Mouse (Mus musculus): Measurements from ENCODE around the gene Mapk8. TPM values are rescaled to one million over a fixed set of nuclear protein-coding genes. Genes with fewer than 3 reads are reported as not detected.

The Mapk8 gene
- polyA plus RNA-seq, 1 experiment, result 12.0 TPM

GRCm38 (mm10) chr14:33418311-33418909 is 28.5 kb downstream of the Mapk8 start:
- TF ChIP-seq POLR2AphosphoS2 (IDR thresholded peaks at IDR 0.05; ENCODE audit: insufficient read length, low read depth), result no peak
- TF ChIP-seq SRF (IDR thresholded peaks at IDR 0.05; ENCODE audit: control insufficient read depth, insufficient read length, low read depth), result no peak
- TF ChIP-seq MYOG (IDR thresholded peaks at IDR 0.05; ENCODE audit: control insufficient read depth in 1 of 3, insufficient read depth in 1 of 3, insufficient read length in 2 of 3, low read depth in 2 of 3), result no peak
- no peak for TF ChIP-seq E2F4 (IDR thresholded peaks at IDR 0.05; ENCODE audit: insufficient read depth)
- no peak for TF ChIP-seq TCF12 (IDR thresholded peaks at IDR 0.05; ENCODE audit: insufficient read depth, poor library complexity, severe bottlenecking)
- TF ChIP-seq REST (IDR thresholded peaks at IDR 0.05; ENCODE audit: insufficient read depth, insufficient read length), result no peak
- no peak for TF ChIP-seq CEBPB (IDR thresholded peaks at IDR 0.05; ENCODE audit: insufficient read depth, poor library complexity, severe bottlenecking)
- TF ChIP-seq POLR2A (IDR thresholded peaks at IDR 0.05; ENCODE audit: insufficient read length, low read depth), result no peak
- TF ChIP-seq USF1 (IDR thresholded peaks at IDR 0.05; ENCODE audit: low read depth), result no peak
- no peak for TF ChIP-seq MYOD1 (IDR thresholded peaks at IDR 0.05; ENCODE audit: control insufficient read depth in 1 of 3, insufficient read length in 2 of 3, low read depth in 2 of 3)
- TF ChIP-seq TCF3 (IDR thresholded peaks at IDR 0.05; ENCODE audit: insufficient read length, low read depth), result no peak
- no peak for TF ChIP-seq MAX (IDR thresholded peaks at IDR 0.05; ENCODE audit: low read depth)
- H3K4me2 ChIP-seq (ENCODE audit: low read depth), result no peak overlapping the region
- peaks cover 70% of the 10 kb centered on the region for H3K79me2 ChIP-seq (ENCODE audit: control insufficient read depth, insufficient read depth)
- no peak overlapping the region for H3K4me3 ChIP-seq
- no peak overlapping the region for H3ac ChIP-seq (ENCODE audit: control insufficient read depth, insufficient read length)
- H3K27me3 ChIP-seq (ENCODE audit: control insufficient read depth, insufficient read depth, insufficient read length), result no peaks in the 10 kb centered on the region
- H3K36me3 ChIP-seq (ENCODE audit: control insufficient read depth, insufficient read depth), result no peaks in the 10 kb centered on the region

GRCm38 (mm10) chr14:33415746-33416145 is 31.2 kb downstream of the Mapk8 start:
- no peak overlapping the region for H3K4me3 ChIP-seq
- TF ChIP-seq POLR2A (IDR thresholded peaks at IDR 0.05; ENCODE audit: insufficient read length, low read depth), result no peak
- TF ChIP-seq MAX (IDR thresholded peaks at IDR 0.05; ENCODE audit: low read depth), result no peak
- TF ChIP-seq REST (IDR thresholded peaks at IDR 0.05; ENCODE audit: insufficient read depth, insufficient read length), result no peak
- no peak for TF ChIP-seq CEBPB (IDR thresholded peaks at IDR 0.05; ENCODE audit: insufficient read depth, poor library complexity, severe bottlenecking)
- no peak for TF ChIP-seq MYOG (IDR thresholded peaks at IDR 0.05; ENCODE audit: control insufficient read depth in 1 of 3, insufficient read depth in 1 of 3, insufficient read length in 2 of 3, low read depth in 2 of 3)
- no peak for TF ChIP-seq MYOD1 (IDR thresholded peaks at IDR 0.05; ENCODE audit: control insufficient read depth in 1 of 3, insufficient read length in 2 of 3, low read depth in 2 of 3)
- TF ChIP-seq TCF12 (IDR thresholded peaks at IDR 0.05; ENCODE audit: insufficient read depth, poor library complexity, severe bottlenecking), result no peak
- no peak for TF ChIP-seq TCF3 (IDR thresholded peaks at IDR 0.05; ENCODE audit: insufficient read length, low read depth)
- no peak for TF ChIP-seq POLR2AphosphoS2 (IDR thresholded peaks at IDR 0.05; ENCODE audit: insufficient read length, low read depth)
- no peak overlapping the region for H3ac ChIP-seq (ENCODE audit: control insufficient read depth, insufficient read length)
- H3K79me2 ChIP-seq (ENCODE audit: control insufficient read depth, insufficient read depth), result peaks cover 59% of the 10 kb centered on the region
- H3K27me3 ChIP-seq (ENCODE audit: control insufficient read depth, insufficient read depth, insufficient read length), result no peaks in the 10 kb centered on the region
- H3K4me2 ChIP-seq (ENCODE audit: low read depth), result no peak overlapping the region
- no peaks in the 10 kb centered on the region for H3K36me3 ChIP-seq (ENCODE audit: control insufficient read depth, insufficient read depth)

DNA sequence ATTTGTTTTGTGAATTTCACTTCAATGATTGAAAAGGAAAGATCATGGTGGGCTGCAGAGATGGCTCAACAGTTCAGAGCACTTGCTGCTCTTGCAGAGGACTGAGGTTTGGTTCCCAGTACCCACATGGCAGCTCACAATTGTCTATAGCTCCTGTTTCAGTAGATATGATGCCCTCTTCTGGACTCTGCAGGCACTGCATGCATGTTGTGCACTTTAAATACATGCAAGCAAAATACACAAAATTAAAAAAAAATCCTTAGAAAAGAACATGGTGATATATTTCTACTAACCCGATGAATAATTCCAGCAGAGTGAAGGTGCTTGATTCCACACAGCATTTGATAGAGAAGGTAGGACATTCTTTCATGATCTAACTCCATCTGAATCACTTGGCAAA is 44.6 kb downstream of the Mapk8 start:
- Histone ChIP-seq H3K79me2 (ENCODE audit: control insufficient read depth, insufficient read depth) (peaks cover 5% of the 10 kb centered on the region), H3K36me3 (ENCODE audit: control insufficient read depth, insufficient read depth) (peaks cover 13% of the 10 kb centered on the region), H3K27me3 (ENCODE audit: control insufficient read depth, insufficient read depth, insufficient read length) (no peaks in the 10 kb centered on the region), H3K4me2 (ENCODE audit: low read depth) (no peak overlapping the region), H3K4me3 (no peak overlapping the region), H3ac (ENCODE audit: control insufficient read depth, insufficient read length) (no peak overlapping the region)
- TF ChIP-seq TCF12 (IDR thresholded peaks at IDR 0.05; ENCODE audit: insufficient read depth, poor library complexity, severe bottlenecking) (no peak), TCF3 (IDR thresholded peaks at IDR 0.05; ENCODE audit: insufficient read length, low read depth) (no peak), SRF (IDR thresholded peaks at IDR 0.05; ENCODE audit: control insufficient read depth, insufficient read length, low read depth) (no peak), MYOG (IDR thresholded peaks at IDR 0.05; ENCODE audit: control insufficient read depth in 1 of 3, insufficient read depth in 1 of 3, insufficient read length in 2 of 3, low read depth in 2 of 3) (no peak), E2F4 (IDR thresholded peaks at IDR 0.05; ENCODE audit: insufficient read depth) (no peak), MAX (IDR thresholded peaks at IDR 0.05; ENCODE audit: low read depth) (no peak), POLR2A (IDR thresholded peaks at IDR 0.05; ENCODE audit: insufficient read length, low read depth) (no peak)

DNA sequence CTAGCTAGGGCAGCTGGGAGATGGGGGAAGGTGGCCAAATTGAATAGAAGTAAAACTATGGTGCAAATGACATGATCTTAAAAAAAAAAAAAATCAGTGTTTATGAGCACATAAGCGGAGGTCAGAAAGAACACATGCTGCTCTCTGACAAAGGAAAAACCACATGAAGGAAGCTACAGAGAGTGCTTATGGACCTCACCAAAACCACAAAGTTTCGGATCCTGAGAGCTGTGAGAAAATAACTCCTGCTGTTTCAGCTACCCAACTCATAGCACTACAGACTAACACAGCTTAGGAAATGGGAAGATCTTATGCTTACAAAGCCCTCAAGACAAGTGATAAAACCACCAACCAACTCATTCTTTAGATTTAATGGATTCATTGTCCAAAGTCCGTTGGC is 46.9 kb downstream of the Mapk8 start:
- Histone ChIP-seq H3ac (ENCODE audit: control insufficient read depth, insufficient read length) (no peak overlapping the region), H3K79me2 (ENCODE audit: control insufficient read depth, insufficient read depth) (peaks cover 5% of the 10 kb centered on the region), H3K4me3 (no peak overlapping the region), H3K36me3 (ENCODE audit: control insufficient read depth, insufficient read depth) (peaks cover 3% of the 10 kb centered on the region), H3K4me2 (ENCODE audit: low read depth) (peak overlapping the region; percentile 2), H3K27me3 (ENCODE audit: control insufficient read depth, insufficient read depth, insufficient read length) (no peaks in the 10 kb centered on the region)
- no peak for TF ChIP-seq REST (IDR thresholded peaks at IDR 0.05; ENCODE audit: insufficient read depth, insufficient read length)
- TF ChIP-seq POLR2AphosphoS2 (IDR thresholded peaks at IDR 0.05; ENCODE audit: insufficient read length, low read depth), result no peak
- no peak for TF ChIP-seq MAX (IDR thresholded peaks at IDR 0.05; ENCODE audit: low read depth)
- TF ChIP-seq CEBPB (IDR thresholded peaks at IDR 0.05; ENCODE audit: insufficient read depth, poor library complexity, severe bottlenecking), result no peak
- no peak for TF ChIP-seq TCF12 (IDR thresholded peaks at IDR 0.05; ENCODE audit: insufficient read depth, poor library complexity, severe bottlenecking)
- no peak for TF ChIP-seq POLR2A (IDR thresholded peaks at IDR 0.05; ENCODE audit: insufficient read length, low read depth)
- no peak for TF ChIP-seq SRF (IDR thresholded peaks at IDR 0.05; ENCODE audit: control insufficient read depth, insufficient read length, low read depth)
- TF ChIP-seq TCF3 (IDR thresholded peaks at IDR 0.05; ENCODE audit: insufficient read length, low read depth), result no peak
- TF ChIP-seq E2F4 (IDR thresholded peaks at IDR 0.05; ENCODE audit: insufficient read depth), result no peak
- TF ChIP-seq MYOD1 (IDR thresholded peaks at IDR 0.05; ENCODE audit: control insufficient read depth in 1 of 3, insufficient read length in 2 of 3, low read depth in 2 of 3), result no peak
- no peak for TF ChIP-seq USF1 (IDR thresholded peaks at IDR 0.05; ENCODE audit: low read depth)
- no peak for TF ChIP-seq MYOG (IDR thresholded peaks at IDR 0.05; ENCODE audit: control insufficient read depth in 1 of 3, insufficient read depth in 1 of 3, insufficient read length in 2 of 3, low read depth in 2 of 3)
